Mouse (Mus musculus) midbrain, embryonic 15.5 days (tissue): ENCODE measurements around the gene Rnase2b. TPM values are rescaled to one million over a fixed set of nuclear protein-coding genes. Genes with fewer than 3 reads are reported as not detected.

Experiments
- ATAC-seq: fragments of 200-750 bp; cut with Nextera tagmentation; replicated peaks from 2 replicates; pipeline ENCODE4 v1.8.0; 2017; ENCODE audit warnings: moderate TSS enrichment
- H3K27ac ChIP-seq: fragments of 300-500 bp; sonication (generic); 2 replicates; pipeline ENCODE4 v1.5.1; 2015; ENCODE audit warnings: mild to moderate bottlenecking, inconsistent platforms
- H3K27me3 ChIP-seq: fragments of 300-500 bp; sonication (generic); replicated peaks from 2 replicates; pipeline ENCODE4 v1.6.1; 2015; ENCODE audit warnings: inconsistent platforms
- H3K36me3 ChIP-seq: fragments of 300-500 bp; sonication (generic); replicated peaks from 2 replicates; pipeline ENCODE4 v1.6.1; 2015; ENCODE audit warnings: inconsistent platforms
- H3K4me1 ChIP-seq: fragments of 300-500 bp; sonication (generic); 2 replicates; pipeline ENCODE4 v1.6.1; 2015; ENCODE audit warnings: inconsistent platforms
- H3K4me2 ChIP-seq: fragments of 300-500 bp; sonication (generic); 2 replicates; pipeline ENCODE4 v1.6.1; 2015; ENCODE audit warnings: inconsistent platforms, mild to moderate bottlenecking, moderate library complexity
- H3K4me3 ChIP-seq: fragments of 300-500 bp; sonication (generic); 2 replicates; pipeline ENCODE4 v1.5.1; 2015; ENCODE audit warnings: mild to moderate bottlenecking, inconsistent platforms
- H3K9ac ChIP-seq: fragments of 300-500 bp; sonication (generic); 2 replicates; pipeline ENCODE4 v1.6.1; 2015; ENCODE audit warnings: mild to moderate bottlenecking, inconsistent platforms
- H3K9me3 ChIP-seq: fragments of 300-500 bp; sonication (generic); 2 replicates; pipeline ENCODE4 v1.6.1; 2016; ENCODE audit warnings: inconsistent platforms
- WGBS: fragments of 180-500 bp; shearing (Covaris S2); methylation state at CpG from one replicate; pipeline ENCODE4 v1.1.7; 2015; ENCODE audit warnings: mixed read lengths; 5-methylcytosine and 5-hydroxymethylcytosine counted together
- polyA plus RNA-seq: library from polyadenylated mRNA; unstranded; fragments of >200 nt; fragmentation: Nextera tagmentation; extraction: Ambion mirVana; gene quantifications from 2 replicates; pipeline ENCODE4 v1.2.1, GENCODE M21; 2015

The Rnase2b gene
- polyA plus RNA-seq, 1 experiment from 2014 or later = not detected

DNA sequence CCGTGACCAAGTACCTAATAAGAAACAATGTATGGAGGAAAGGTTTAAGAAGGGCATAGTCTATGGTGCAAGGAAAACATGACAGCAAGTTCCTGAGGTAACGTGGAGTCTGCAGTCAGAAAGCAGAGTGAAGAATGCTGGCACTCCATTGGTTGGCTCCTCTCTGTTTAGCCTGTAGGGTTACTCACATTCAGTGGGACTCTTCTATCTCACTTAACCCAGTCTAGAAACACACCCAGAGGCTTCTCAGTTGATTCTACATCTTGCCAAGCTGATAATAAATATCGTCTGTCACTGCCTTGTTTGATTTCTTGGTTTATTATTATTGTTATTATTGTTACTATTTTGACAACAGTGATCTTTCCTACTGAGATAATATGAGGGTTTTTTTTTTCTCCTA, 19.5 kb upstream of the Rnase2b start:
- Histone ChIP-seq H3K4me2 (no peak overlapping the region), H3K27me3 (no peaks in the 10 kb centered on the region), H3K9ac (no peak overlapping the region), H3K4me1 (no peaks in the 10 kb centered on the region), H3K9me3 (no peaks in the 10 kb centered on the region), H3K36me3 (no peaks in the 10 kb centered on the region), H3K4me3 (no peak overlapping the region), H3K27ac (no peak overlapping the region)
- no peak for ATAC-seq
- 84% methylated on average over 3 of the region's 3 CpGs for WGBS

- H3K4me1 ChIP-seq = no peaks in the 10 kb centered on the region
- H3K4me3 ChIP-seq = no peak overlapping the region
- H3K27me3 ChIP-seq = no peaks in the 10 kb centered on the region
- no peak overlapping the region for H3K4me2 ChIP-seq
- H3K27ac ChIP-seq = no peak overlapping the region
- 90% methylated on average over 4 of the region's 4 CpGs for WGBS
- H3K9me3 ChIP-seq = no peaks in the 10 kb centered on the region
- ATAC-seq = no peak
- no peaks in the 10 kb centered on the region for H3K36me3 ChIP-seq
- no peak overlapping the region for H3K9ac ChIP-seq
Measured at GRCm38 (mm10) chr14:51143287-51143686, 18.8 kb upstream of the Rnase2b start.

- Histone ChIP-seq H3K4me1 (no peaks in the 10 kb centered on the region), H3K9ac (no peak overlapping the region)
- WGBS = 86% methylated on average over 2 of the region's 2 CpGs
Measured at GRCm38 (mm10) chr14:51143937-51144336, 18.1 kb upstream of the Rnase2b start.

GRCm38 (mm10) chr14:51144451-51144850, 17.6 kb upstream of the Rnase2b start:
- 96% methylated on average over 4 of the region's 4 CpGs for WGBS
- Histone ChIP-seq H3K27ac (no peak overlapping the region), H3K4me2 (no peak overlapping the region), H3K4me3 (no peak overlapping the region), H3K9me3 (no peaks in the 10 kb centered on the region), H3K4me1 (no peaks in the 10 kb centered on the region), H3K9ac (no peak overlapping the region), H3K36me3 (no peaks in the 10 kb centered on the region), H3K27me3 (no peaks in the 10 kb centered on the region)
- no peak for ATAC-seq

More at GRCm38 (mm10) chr14:51143937-51144336, 18.1 kb upstream of the Rnase2b start:
- no peak overlapping the region for H3K4me3 ChIP-seq
- no peak for ATAC-seq
- H3K27ac ChIP-seq = no peak overlapping the region
- no peaks in the 10 kb centered on the region for H3K27me3 ChIP-seq
- H3K36me3 ChIP-seq = no peaks in the 10 kb centered on the region
- H3K4me2 ChIP-seq = no peak overlapping the region
- H3K9me3 ChIP-seq = no peaks in the 10 kb centered on the region

DNA sequence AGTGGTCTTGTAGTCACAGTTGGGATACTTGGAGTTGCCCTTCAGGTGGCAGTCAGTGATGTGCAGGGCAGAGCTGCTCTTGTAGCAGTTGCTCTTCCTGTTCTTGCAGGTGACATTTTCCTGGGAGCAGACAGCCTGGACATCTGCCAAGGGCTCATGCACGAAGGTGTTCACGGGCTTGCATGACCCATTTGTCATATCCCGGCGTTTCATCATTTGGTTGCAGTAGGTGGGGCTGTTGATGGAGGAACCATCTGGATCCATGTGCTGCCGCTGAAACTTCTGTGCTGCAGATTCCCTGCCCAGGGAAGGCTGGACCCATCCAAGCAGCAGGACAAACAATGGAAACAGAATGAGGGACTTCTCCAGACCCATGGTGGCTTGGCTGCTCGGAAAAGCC, 16.5 kb upstream of the Rnase2b start:
- Histone ChIP-seq H3K36me3 (no peaks in the 10 kb centered on the region), H3K4me3 (no peak overlapping the region), H3K9ac (no peak overlapping the region), H3K27ac (no peak overlapping the region), H3K9me3 (no peaks in the 10 kb centered on the region), H3K4me2 (no peak overlapping the region), H3K4me1 (no peaks in the 10 kb centered on the region), H3K27me3 (no peaks in the 10 kb centered on the region)
- no peak for ATAC-seq
- WGBS = 85% methylated on average over 6 of the region's 6 CpGs

DNA sequence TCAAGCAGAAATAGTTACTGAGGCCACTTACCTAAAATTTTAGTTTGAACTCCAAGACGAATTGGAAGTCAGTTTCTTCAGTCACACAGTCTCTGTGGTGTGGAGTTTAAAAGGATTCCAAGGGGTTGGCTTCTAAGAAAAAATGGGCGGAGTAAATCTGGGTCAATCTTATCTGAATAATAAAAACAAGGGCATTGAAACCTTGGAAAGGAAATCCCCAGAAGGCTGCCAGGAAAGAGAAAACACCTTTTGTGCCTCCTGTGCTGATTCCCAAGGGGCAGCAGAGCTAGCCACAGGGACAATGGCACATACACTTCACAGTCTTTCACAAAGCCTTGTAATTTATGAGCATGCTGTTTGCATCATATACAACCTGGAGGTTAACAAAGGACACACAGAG, 15.4 kb upstream of the Rnase2b start, which contains the start of gene Rnase1:
Gene Rnase1 (minus strand): TSS at position 101 of the 400 bp plus-strand sequence.
- Histone ChIP-seq H3K4me2 (no peak within 1 kb of the TSS), H3K4me1 (no peaks in the 10 kb centered on the region), H3K27ac (no peak within 1 kb of the TSS), H3K4me3 (no peak within 1 kb of the TSS), H3K27me3 (no peaks in the 10 kb centered on the region), H3K36me3 (no peaks in the 10 kb centered on the region), H3K9me3 (no peaks in the 10 kb centered on the region), H3K9ac (no peak within 1 kb of the TSS)
- no peak for ATAC-seq
- WGBS = 42% methylated on average over 2 of the region's 2 CpGs

DNA sequence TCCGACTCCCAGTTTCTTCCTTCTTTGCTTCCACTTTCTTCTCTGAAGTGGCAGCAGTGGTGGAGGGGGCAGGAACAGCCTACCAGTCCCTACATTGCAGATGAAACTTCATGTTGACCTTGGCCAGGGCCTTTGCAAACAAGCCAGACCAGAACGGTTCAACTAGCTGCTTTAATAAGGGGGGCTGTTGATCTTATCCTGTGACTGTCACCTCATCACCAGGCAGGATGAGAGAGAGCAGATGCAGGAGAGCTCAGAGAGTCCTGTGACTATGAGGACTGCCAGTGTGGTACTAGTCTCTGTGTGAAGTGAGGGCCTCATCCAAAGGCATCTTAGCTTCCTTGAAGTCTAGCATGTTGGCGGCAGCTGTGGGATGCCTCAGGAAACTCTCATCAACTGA, 14.1 kb upstream of the Rnase2b start:
- Histone ChIP-seq H3K27me3 (no peaks in the 10 kb centered on the region), H3K4me2 (no peak overlapping the region), H3K9ac (no peak overlapping the region), H3K36me3 (no peaks in the 10 kb centered on the region), H3K4me1 (no peaks in the 10 kb centered on the region), H3K27ac (no peak overlapping the region), H3K4me3 (no peak overlapping the region), H3K9me3 (no peaks in the 10 kb centered on the region)
- ATAC-seq = no peak
- 75% methylated on average over 3 of the region's 3 CpGs for WGBS

DNA sequence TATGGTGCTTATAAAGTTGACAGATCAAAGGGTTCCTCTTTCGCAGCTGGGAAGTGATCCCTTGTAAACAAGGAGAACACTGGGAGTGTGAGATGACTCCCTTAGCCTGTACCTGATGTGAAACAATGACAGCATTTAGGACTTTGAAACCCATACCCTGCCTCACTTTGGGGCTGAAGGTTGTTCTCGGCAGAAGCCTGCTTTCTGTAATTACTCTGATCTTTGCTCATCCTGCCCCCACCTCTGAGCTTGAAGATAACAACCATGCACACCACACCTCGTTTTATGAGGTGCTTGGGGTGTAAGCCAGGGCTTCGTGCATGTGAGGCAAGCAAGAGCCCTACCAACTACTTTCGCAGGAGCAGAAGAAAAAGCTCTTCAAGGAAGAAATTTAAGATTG, 12.9 kb upstream of the Rnase2b start:
- Histone ChIP-seq H3K4me3 (no peak overlapping the region), H3K27ac (no peak overlapping the region), H3K4me2 (no peak overlapping the region), H3K4me1 (no peaks in the 10 kb centered on the region), H3K27me3 (no peaks in the 10 kb centered on the region), H3K9ac (no peak overlapping the region), H3K9me3 (no peaks in the 10 kb centered on the region), H3K36me3 (no peaks in the 10 kb centered on the region)
- no peak for ATAC-seq
- WGBS = 78% methylated on average over 5 of the region's 5 CpGs

DNA sequence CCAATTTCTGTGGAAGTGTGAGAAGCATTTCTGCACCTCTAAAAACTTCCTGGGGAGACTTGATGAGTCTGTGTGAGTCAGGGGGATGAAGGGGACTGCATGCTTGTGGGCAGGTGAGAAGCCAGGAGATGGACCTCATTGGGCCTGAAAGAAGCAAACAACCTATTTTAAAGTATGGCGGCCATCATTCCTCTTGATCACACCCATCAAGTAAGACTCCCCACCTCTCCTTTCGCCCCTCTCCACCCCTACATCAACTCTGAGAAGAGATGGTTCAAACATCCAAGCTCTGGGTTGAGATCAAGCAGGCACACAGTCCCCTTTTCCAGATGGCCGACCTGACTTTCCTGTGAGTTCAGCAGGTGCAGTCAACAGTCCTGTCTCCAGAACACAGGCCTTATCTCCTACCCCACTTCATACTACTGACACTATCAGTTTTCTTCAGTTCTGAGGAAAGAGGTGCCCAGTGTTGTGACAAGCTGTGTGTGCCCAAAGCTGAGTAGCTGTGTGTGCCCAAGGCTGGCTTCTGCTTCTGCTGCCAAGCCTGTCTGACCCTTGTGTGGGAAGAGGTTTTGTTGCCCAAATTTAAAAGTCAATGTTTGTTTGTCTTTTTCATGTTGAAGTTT, 11.7 kb upstream of the Rnase2b start:
- 93% methylated on average over 3 of the region's 3 CpGs for WGBS
- no peak for ATAC-seq
- H3K27ac ChIP-seq = no peak overlapping the region
- no peak overlapping the region for H3K4me3 ChIP-seq
- no peaks in the 10 kb centered on the region for H3K9me3 ChIP-seq
- no peaks in the 10 kb centered on the region for H3K4me1 ChIP-seq
- no peak overlapping the region for H3K9ac ChIP-seq
- H3K4me2 ChIP-seq = no peak overlapping the region
- H3K36me3 ChIP-seq = no peaks in the 10 kb centered on the region
- no peaks in the 10 kb centered on the region for H3K27me3 ChIP-seq

- H3K4me2 ChIP-seq = no peak overlapping the region
- H3K27ac ChIP-seq = no peak overlapping the region
- ATAC-seq = no peak
- no peaks in the 10 kb centered on the region for H3K27me3 ChIP-seq
- no peak overlapping the region for H3K4me3 ChIP-seq
- H3K9ac ChIP-seq = no peak overlapping the region
- H3K4me1 ChIP-seq = no peaks in the 10 kb centered on the region
- no peaks in the 10 kb centered on the region for H3K36me3 ChIP-seq
- WGBS = 91% methylated on average over 5 of the region's 5 CpGs
- no peaks in the 10 kb centered on the region for H3K9me3 ChIP-seq
Measured at GRCm38 (mm10) chr14:51152249-51152870, 9.7 kb upstream of the Rnase2b start.

DNA sequence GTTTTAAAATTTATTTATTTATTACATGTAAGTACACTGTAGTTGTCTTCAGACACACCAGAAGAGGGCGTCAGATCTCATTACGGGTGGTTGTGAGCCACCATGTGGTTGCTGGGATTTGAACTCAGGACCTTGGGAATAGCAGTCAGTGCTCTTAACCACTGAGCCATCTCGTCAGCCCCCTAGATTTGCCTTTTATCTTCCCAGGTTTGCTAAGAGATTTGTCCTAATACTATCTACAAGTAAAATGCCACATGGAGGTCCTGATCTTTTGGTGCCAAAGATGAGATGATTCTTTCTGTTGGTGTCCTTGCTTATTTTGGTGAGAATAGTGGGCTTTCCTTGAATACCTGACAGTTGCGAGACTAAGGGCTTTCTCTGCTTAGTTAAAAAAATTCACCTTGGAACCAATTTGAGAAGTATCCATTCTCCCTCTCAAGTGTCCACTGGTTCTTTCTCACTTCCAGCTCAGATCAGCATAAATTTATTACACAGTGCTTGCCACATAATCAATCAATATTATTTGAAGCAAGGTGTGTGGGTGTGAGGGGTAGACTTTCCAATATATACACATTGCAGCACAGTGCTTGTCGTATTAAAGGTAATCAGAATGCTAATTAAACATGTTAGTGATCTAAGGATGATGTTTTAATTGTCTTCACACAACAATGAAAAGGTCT, 5.9 kb upstream of the Rnase2b start:
- Histone ChIP-seq H3K9ac (no peak overlapping the region), H3K9me3 (no peaks in the 10 kb centered on the region), H3K36me3 (no peaks in the 10 kb centered on the region), H3K4me2 (no peak overlapping the region), H3K27me3 (no peaks in the 10 kb centered on the region), H3K27ac (no peak overlapping the region), H3K4me3 (no peak overlapping the region), H3K4me1 (no peaks in the 10 kb centered on the region)
- ATAC-seq = no peak
- WGBS = 85% methylated on average over 5 of the region's 5 CpGs

DNA sequence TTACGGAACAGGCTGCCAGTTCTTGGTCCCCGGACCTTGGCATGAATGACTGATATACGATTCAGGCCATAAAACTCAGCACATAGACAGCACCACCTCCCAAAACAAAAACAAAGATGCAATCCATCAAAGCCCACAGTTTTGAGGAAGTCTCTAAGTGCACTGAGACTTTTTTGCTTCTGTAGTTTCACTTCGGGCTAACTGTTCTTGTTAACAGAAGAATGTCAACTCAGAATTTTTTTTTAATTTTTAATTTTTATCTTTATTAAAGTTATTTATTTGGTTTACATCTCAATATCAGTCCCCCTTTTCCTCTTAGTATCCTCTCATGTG, 5.4 kb upstream of the Rnase2b start:
- H3K27ac ChIP-seq = no peak overlapping the region
- H3K9me3 ChIP-seq = no peaks in the 10 kb centered on the region
- no peak overlapping the region for H3K4me2 ChIP-seq
- no peak overlapping the region for H3K9ac ChIP-seq
- WGBS = 86% methylated on average over 4 of the region's 4 CpGs
- no peaks in the 10 kb centered on the region for H3K4me1 ChIP-seq
- no peaks in the 10 kb centered on the region for H3K36me3 ChIP-seq
- no peak for ATAC-seq
- no peak overlapping the region for H3K4me3 ChIP-seq
- no peaks in the 10 kb centered on the region for H3K27me3 ChIP-seq

DNA sequence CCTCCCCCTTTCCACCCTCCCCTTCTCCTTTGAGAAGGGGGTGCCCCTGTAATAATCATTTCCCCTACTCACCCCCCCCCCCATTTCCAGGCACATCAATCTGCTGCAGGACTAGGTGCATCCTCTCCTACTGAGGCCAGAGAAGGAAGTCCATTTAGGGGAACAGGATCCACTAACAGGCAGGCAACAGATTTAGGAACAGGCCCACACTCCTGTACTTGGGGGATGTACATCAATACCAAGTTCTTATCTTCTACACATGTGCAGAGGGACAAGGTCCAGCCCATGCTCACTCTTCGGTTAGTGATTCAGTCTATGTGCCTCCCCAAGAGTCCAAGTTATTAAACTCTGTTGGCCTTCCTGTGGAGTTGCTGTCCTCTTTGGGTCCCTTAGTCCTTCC, 5.0 kb upstream of the Rnase2b start:
- H3K4me3 ChIP-seq = no peak overlapping the region
- no peak overlapping the region for H3K4me2 ChIP-seq
- H3K4me1 ChIP-seq = no peaks in the 10 kb centered on the region
- no peaks in the 10 kb centered on the region for H3K9me3 ChIP-seq
- ATAC-seq = no peak
- whole genome bisulfite sequencing = 90% methylated on average over 1 of the region's 1 CpGs
- H3K9ac ChIP-seq = no peak overlapping the region
- H3K27ac ChIP-seq = no peak overlapping the region
- no peaks in the 10 kb centered on the region for H3K27me3 ChIP-seq
- no peaks in the 10 kb centered on the region for H3K36me3 ChIP-seq
